Comparison of ENCODE assay signal across 8 mouse cellular contexts in the genomic region with DNA sequence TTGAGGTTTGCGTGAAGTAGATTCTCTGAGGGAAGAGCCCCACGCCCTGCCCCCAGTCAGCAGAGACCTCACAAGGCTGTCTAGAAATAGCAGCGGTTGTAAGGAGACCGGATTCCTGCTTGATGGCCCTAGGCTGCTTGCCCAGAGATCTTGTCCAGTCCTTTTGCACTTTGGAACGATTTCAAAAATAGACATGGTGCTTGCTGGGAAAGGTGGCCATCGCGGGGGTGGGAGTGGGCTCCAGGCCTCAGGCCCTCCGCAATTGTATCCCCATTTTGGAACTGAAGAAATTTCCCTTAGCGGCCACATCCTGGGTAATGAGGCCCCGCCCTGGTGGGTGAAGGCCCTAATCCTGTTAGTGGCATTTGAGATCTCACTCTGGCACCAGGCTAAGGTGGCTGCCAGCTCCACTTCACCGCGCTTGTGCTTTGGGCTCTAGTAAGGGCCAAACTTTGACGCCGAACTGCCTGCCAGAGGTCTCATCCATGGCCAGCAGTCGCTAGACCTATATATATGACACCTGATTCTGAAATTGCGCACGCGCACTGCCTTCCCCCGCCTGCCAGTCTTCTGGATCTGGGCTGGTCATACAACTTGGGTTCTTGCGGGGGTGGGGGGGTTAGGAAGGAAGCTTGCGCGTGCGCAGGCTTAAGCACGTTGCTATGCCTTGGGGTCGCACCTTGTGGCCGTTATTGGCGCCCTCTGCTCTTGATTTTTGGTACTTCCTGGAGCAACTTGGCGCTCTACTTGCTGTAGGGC. TPM values are rescaled to one million over a fixed set of nuclear protein-coding genes. Genes with fewer than 3 reads are reported as not detected.
DNase-seq lines count a peak whose midpoint lies in the region; ATAC-seq and TF ChIP-seq lines count a peak whose summit lies in the region.

No protein-coding gene starts in this region.

- H3K9me3 ChIP-seq in hindbrain, embryonic 10.5 days, result no peaks in the 10 kb centered on the region

- H3K27ac ChIP-seq in hindbrain, embryonic 10.5 days, result peak overlapping the region; percentile 99

- H3K27me3 ChIP-seq in Patski, result no peaks in the 10 kb centered on the region
- H3K27me3 ChIP-seq in hindbrain, embryonic 10.5 days (ENCODE audit: insufficient read depth, poor library complexity, severe bottlenecking), result peaks cover 15% of the 10 kb centered on the region; the same call in 1 of the 2 replicates

- H3K36me3 ChIP-seq in hindbrain, embryonic 10.5 days, result peaks cover 49% of the 10 kb centered on the region

- peak; percentile 5 for ATAC-seq in Patski
- peak; percentile 17; the same call in 1 of the 2 replicates for ATAC-seq in frontal cortex, adult (ENCODE audit: low TSS enrichment)

- H3K4me3 ChIP-seq in hindbrain, embryonic 10.5 days, result peak overlapping the region; percentile 94

- DNase-seq in Patski (ENCODE audit: low read depth, low spot score), result no peak
- DNase-seq in cerebellum, adult 8-10 months, result peak; percentile 45
- peak; percentile 83 for DNase-seq in hindbrain, embryonic 10.5 days (ENCODE audit: low spot score)
- peak; percentile 48 for DNase-seq in layer of hippocampus, adult 9-11 months
- peak; percentile 47 for DNase-seq in lung, postnatal 14 days
- DNase-seq in retina, embryonic 14.5 days (ENCODE audit: low spot score), result peak; percentile 83
- peak; percentile 73 for DNase-seq in thymus, postnatal 25 days

- POLR2A ChIA-PET in Patski (lab: Charles Lee), result interaction anchor here (1.0 kb wide), 1 partner anchor 8 kb away, joined by 3 read pairs; no protein-coding TSS in a partner anchor

- TF ChIP-seq CTCF in Patski (IDR thresholded peaks at IDR 0.05), result no peak

- in situ Hi-C loops in Patski (cut with MboI; ENCODE audit: low pct_unique_long_range_greater_than_20kb), result no loop called here

- peaks cover 47% of the 10 kb centered on the region for H3K4me1 ChIP-seq in hindbrain, embryonic 10.5 days (replicated peaks)

- CTCF ChIA-PET in Patski (lab: Charles Lee), result no interaction called here

- 2% methylated on average over 28 of the region's 28 CpGs for WGBS in hindbrain, embryonic 10.5 days

RNA-seq across cellular contexts. Expression of gene Ldha, which starts 5.4 kb away (rescaled TPM):
- 752 TPM for polyA plus RNA-seq in Patski (2021)
- 2,204 and 3,422 TPM in 2 replicates for polyA plus RNA-seq in hindbrain, embryonic 10.5 days (2016; fragmentation: Nextera tagmentation; extraction: Ambion mirVana)

RNA-seq across cellular contexts. Expression of gene Ldhc, which starts 14.3 kb away (rescaled TPM):
- polyA plus RNA-seq in Patski (2021), result not detected
- not detected in 2 replicates for polyA plus RNA-seq in hindbrain, embryonic 10.5 days (2016; fragmentation: Nextera tagmentation; extraction: Ambion mirVana)

RNA-seq across cellular contexts. Expression of gene Gtf2h1, which starts 50.8 kb away (rescaled TPM):
- polyA plus RNA-seq in Patski (2021), result 45.2 TPM
- 42.0 and 53.0 TPM in 2 replicates for polyA plus RNA-seq in hindbrain, embryonic 10.5 days (2016; fragmentation: Nextera tagmentation; extraction: Ambion mirVana)

RNA-seq across cellular contexts. Expression of gene Hps5, which starts 50.8 kb away (rescaled TPM):
- 34.4 TPM for polyA plus RNA-seq in Patski (2021)
- polyA plus RNA-seq in hindbrain, embryonic 10.5 days (2016; fragmentation: Nextera tagmentation; extraction: Ambion mirVana), result 20.0 and 21.1 TPM in 2 replicates
